Mouse (Mus musculus): Measurements from ENCODE around the gene Ube2j2.

Gene Ube2j2

GRCm38 (mm10) chr4:155964396-155964795 lies 20.8 kb downstream of the Ube2j2 start:
- DNase-seq = peak; percentile 64

GRCm38 (mm10) chr4:155969043-155969653 lies 25.5 kb downstream of the Ube2j2 start:
- DNase-seq = no peak

- no peak for DNase-seq
Observed at GRCm38 (mm10) chr4:155970286-155970685, 26.7 kb downstream of the Ube2j2 start.

GRCm38 (mm10) chr4:155972651-155973050 lies 29.0 kb downstream of the Ube2j2 start:
- DNase-seq = no peak

GRCm38 (mm10) chr4:155973239-155973638 lies 29.6 kb downstream of the Ube2j2 start:
- DNase-seq = no peak

- no peak for DNase-seq
Observed at GRCm38 (mm10) chr4:155981436-155982082, 37.9 kb downstream of the Ube2j2 start.

GRCm38 (mm10) chr4:155983788-155984187 lies 40.2 kb downstream of the Ube2j2 start:
- DNase-seq = no peak

- DNase-seq = no peak
Observed at GRCm38 (mm10) chr4:155991211-155991907, 47.7 kb downstream of the Ube2j2 start.

GRCm38 (mm10) chr4:155991908-155992230 lies 48.2 kb downstream of the Ube2j2 start:
- DNase-seq = peak; percentile 49

- peak; percentile 87 for DNase-seq
Observed at GRCm38 (mm10) chr4:155992241-155992905, 48.7 kb downstream of the Ube2j2 start, which contains the start of the genes B3galt6 and Sdf4. Gene B3galt6, minus strand, starts transcription at chr4:155992649. Gene Sdf4, plus strand, starts transcription at chr4:155992872.

GRCm38 (mm10) chr4:155992906-155993547 lies 49.4 kb downstream of the Ube2j2 start:
- DNase-seq = peak; percentile 98

GRCm38 (mm10) chr4:155993606-155994005 lies 50.0 kb downstream of the Ube2j2 start:
- no peak for DNase-seq

GRCm38 (mm10) chr4:156004109-156004508 lies 60.5 kb downstream of the Ube2j2 start:
- DNase-seq = no peak

- no peak for DNase-seq
Observed at GRCm38 (mm10) chr4:156008369-156008768, 64.7 kb downstream of the Ube2j2 start.
